Mouse (Mus musculus) CD4-positive helper T cell, adult 2 months (primary cell): Measurements from ENCODE around the gene Car10.

Source experiments
- DNase-seq: peaks from one replicate; pipeline ENCODE4 v3.0.0-alpha.2; 2012; ENCODE audit warnings: low read depth, missing footprints, low spot score

Car10 gene

GRCm38 (mm10) chr11:93497896-93498295, 400.1 kb downstream of the Car10 start:
- no peak for DNase-seq

GRCm38 (mm10) chr11:93500442-93500841, 402.6 kb downstream of the Car10 start:
- no peak for DNase-seq

- DNase-seq: no peak
Observed at GRCm38 (mm10) chr11:93501671-93502070, 403.8 kb downstream of the Car10 start.

- DNase-seq: no peak
Observed at GRCm38 (mm10) chr11:93502864-93503263, 405.0 kb downstream of the Car10 start.

GRCm38 (mm10) chr11:93503469-93503868, 405.6 kb downstream of the Car10 start:
- DNase-seq: no peak

- no peak for DNase-seq
Observed at GRCm38 (mm10) chr11:93509527-93510235, 411.9 kb downstream of the Car10 start.

GRCm38 (mm10) chr11:93512843-93513242, 415.0 kb downstream of the Car10 start:
- no peak for DNase-seq

GRCm38 (mm10) chr11:93514396-93514795, 416.6 kb downstream of the Car10 start:
- no peak for DNase-seq

GRCm38 (mm10) chr11:93515566-93515965, 417.7 kb downstream of the Car10 start:
- DNase-seq: no peak

- no peak for DNase-seq
Observed at GRCm38 (mm10) chr11:93516216-93516615, 418.4 kb downstream of the Car10 start.

GRCm38 (mm10) chr11:93516946-93517345, 419.1 kb downstream of the Car10 start:
- DNase-seq: no peak

- no peak for DNase-seq
Observed at GRCm38 (mm10) chr11:93522501-93522900, 424.7 kb downstream of the Car10 start.

GRCm38 (mm10) chr11:93525921-93526320, 428.1 kb downstream of the Car10 start:
- no peak for DNase-seq

GRCm38 (mm10) chr11:93531029-93531680, 433.3 kb downstream of the Car10 start:
- DNase-seq: no peak

- no peak for DNase-seq
Observed at GRCm38 (mm10) chr11:93536244-93536643, 438.4 kb downstream of the Car10 start.

- no peak for DNase-seq
Observed at GRCm38 (mm10) chr11:93548904-93549303, 451.1 kb downstream of the Car10 start.

- DNase-seq: no peak
Observed at GRCm38 (mm10) chr11:93550908-93551307, 453.1 kb downstream of the Car10 start.

- DNase-seq: no peak
Observed at GRCm38 (mm10) chr11:93559118-93559517, 461.3 kb downstream of the Car10 start.

- DNase-seq: no peak
Observed at GRCm38 (mm10) chr11:93560570-93560969, 462.7 kb downstream of the Car10 start.

GRCm38 (mm10) chr11:93562330-93562865, 464.6 kb downstream of the Car10 start:
- no peak for DNase-seq

- no peak for DNase-seq
Observed at GRCm38 (mm10) chr11:93565756-93566155, 467.9 kb downstream of the Car10 start.

- DNase-seq: no peak
Observed at GRCm38 (mm10) chr11:93571917-93572641, 474.3 kb downstream of the Car10 start.
